ENCODE assay signal across 9 mouse cellular contexts in the genomic region with DNA sequence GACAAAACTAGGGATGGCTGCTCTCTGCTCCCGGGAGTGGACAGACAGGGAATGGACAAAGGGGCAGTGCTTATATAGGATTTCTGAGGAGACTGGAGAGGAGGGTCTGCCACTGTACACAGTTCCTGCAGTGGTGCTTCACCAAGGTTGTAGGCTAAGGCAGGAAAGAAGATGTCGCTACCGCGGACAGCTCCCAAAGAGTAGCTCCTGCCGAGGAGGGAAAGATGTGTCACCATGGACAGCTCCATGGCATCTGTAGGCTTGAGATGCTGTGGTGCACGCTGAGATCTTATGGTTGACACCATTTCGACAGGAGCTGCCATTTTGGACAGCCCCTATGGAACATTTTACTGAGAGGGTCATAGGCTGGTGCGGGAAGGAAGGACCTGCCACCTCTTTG. TPM values are rescaled to one million over a fixed set of nuclear protein-coding genes. Genes with fewer than 3 reads are reported as not detected.
DNase-seq lines count a peak whose midpoint lies in the region; TF ChIP-seq lines count a peak whose summit lies in the region.
"Had no signal": no experiment of that assay in that cellular context is flagged by ENCODE, and none has a peak within 500 bp of the region (broad histone marks: within the 10 kb centered on the region; RNA-seq: fewer than 3 reads in every experiment).

No protein-coding gene starts in this region.

- H3K9me3 ChIP-seq in limb, embryonic 10.5 days (replicated peaks): no peaks in the 10 kb centered on the region
- H3K9me3 ChIP-seq: embryonic facial prominence, embryonic 13.5 days had no signal

- H3K27ac ChIP-seq in limb, embryonic 10.5 days: no peak overlapping the region
- H3K27ac ChIP-seq: embryonic facial prominence, embryonic 13.5 days had no signal

- H3K4me1 ChIP-seq in lung, adult 2 months (ENCODE audit: control insufficient read depth, insufficient read depth, low read length): no peaks in the 10 kb centered on the region
- H3K4me1 ChIP-seq in limb, embryonic 10.5 days: no peaks in the 10 kb centered on the region
- H3K4me1 ChIP-seq: embryonic facial prominence, embryonic 13.5 days had no signal

- H3K36me3 ChIP-seq in limb, embryonic 10.5 days: no peaks in the 10 kb centered on the region
- H3K36me3 ChIP-seq: embryonic facial prominence, embryonic 13.5 days had no signal

- H3K27me3 ChIP-seq in limb, embryonic 10.5 days (ENCODE audit: low read depth, poor library complexity, severe bottlenecking): no peaks in the 10 kb centered on the region
- H3K27me3 ChIP-seq: embryonic facial prominence, embryonic 13.5 days had no signal

- TF ChIP-seq CTCF in lung, adult 2 months (IDR thresholded peaks at IDR 0.05; ENCODE audit: insufficient read depth, low read length): no peak

- WGBS in lung, adult 2 months: 22% methylated on average over 8 of the region's 8 CpGs
- WGBS in limb, embryonic 10.5 days: 27% methylated on average over 8 of the region's 8 CpGs

- TF ChIP-seq POLR2A in lung, adult 2 months (IDR thresholded peaks at IDR 0.05; ENCODE audit: borderline replicate concordance, extremely low read depth, low read depth, low read length): no peak

- no peak overlapping the region for H3K4me3 ChIP-seq in lung, adult 2 months (replicated peaks; ENCODE audit: extremely low read depth, low read depth, low read length)
- H3K4me3 ChIP-seq in limb, embryonic 10.5 days: no peak overlapping the region
- H3K4me3 ChIP-seq: embryonic facial prominence, embryonic 13.5 days had no signal

- DNase-seq in lung, adult 18-20 months: peak; percentile 4 to 16
- no peak for DNase-seq in lung, adult 2 months
- peak; percentile 86 for DNase-seq in ZHBTc4 (ENCODE audit: low read depth, low spot score)
- peak; percentile 64 for DNase-seq in forelimb bud, embryonic 11.5 days (ENCODE audit: low read depth, low spot score)
- peak; percentile 71 for DNase-seq in limb, embryonic 10.5 days (ENCODE audit: low spot score)
- peak; percentile 64 for DNase-seq in ovary, postnatal 36 days (ENCODE audit: low spot score)
- no peak for DNase-seq in frontal cortex, adult 2 months (ENCODE audit: extremely low spot score in 1 of 2, low spot score in 1 of 2)
- DNase-seq in left cerebral cortex, adult 8-10 months (ENCODE audit: low spot score in 2 of 2): no peak

RNA-seq across cellular contexts. Expression of a gene that starts 8.6 kb away (rescaled TPM):
- 1.9 and 2.3 TPM in 2 replicates for polyA plus RNA-seq in lung, adult 2 months (2012; rRNA removed)
- 0.15 and 0.16 TPM in 2 replicates for polyA plus RNA-seq in limb, embryonic 10.5 days (2016; fragmentation: Nextera tagmentation; extraction: Ambion mirVana)
- polyA plus RNA-seq in frontal cortex, adult 2 months (2012; rRNA removed): 0.44 and 0.56 TPM in 2 replicates
- 1 to 10 TPM in 2 of 4 experiments, under 1 TPM in 2; 0.53 to 2.4 (median 1.1) TPM for total RNA-seq in left cerebral cortex, adult 8-10 months (2022)

RNA-seq across cellular contexts. Expression of a gene that starts 35.6 kb away (rescaled TPM):
- 2.1 and 2.3 TPM in 2 replicates for polyA plus RNA-seq in lung, adult 2 months (2012; rRNA removed)
- polyA plus RNA-seq in limb, embryonic 10.5 days (2016; fragmentation: Nextera tagmentation; extraction: Ambion mirVana): 0.03 and 0.06 TPM in 2 replicates
- 0.95 and 1.3 TPM in 2 replicates for polyA plus RNA-seq in frontal cortex, adult 2 months (2012; rRNA removed)
- total RNA-seq in left cerebral cortex, adult 8-10 months (2022): 1 to 10 TPM in 2 of 4 experiments, under 1 TPM in 2; 0.23 to 1.5 (median 0.70) TPM

Comparison
In these comparisons a context has a peak if more than half of its experiments do, and no peak if none do; other contexts are left out.
1. DNase-seq: peak in lung, adult 18-20 months (2 of 2), ZHBTc4 (single experiment), forelimb bud, embryonic 11.5 days (single experiment), limb, embryonic 10.5 days (single experiment) and ovary, postnatal 36 days (single experiment); none in lung, adult 2 months (single experiment), frontal cortex, adult 2 months (0 of 2) and left cerebral cortex, adult 8-10 months (0 of 2).